Mouse (Mus musculus) heart, embryonic 11.5 days (tissue): Measurements from ENCODE around the gene Ankrd35. TPM values are rescaled to one million over a fixed set of nuclear protein-coding genes. Genes with fewer than 3 reads are reported as not detected.
A peak's percentile ranks its signal among the peaks of the same experiment; 100 is the strongest.

ENCODE experiments used
- ATAC-seq: fragments of 200-750 bp; cut with Nextera tagmentation; replicated peaks from 2 replicates; pipeline ENCODE4 v1.8.0; 2017; ENCODE audit warnings: moderate library complexity; ENCODE audit not compliant: insufficient number of reproducible peaks, low FRiP score, low TSS enrichment
- H3K27ac ChIP-seq: fragments of 300-500 bp; sonication (generic); 2 replicates; pipeline ENCODE4 v1.5.1; 2014; ENCODE audit warnings: mild to moderate bottlenecking, low read depth, low read length
- H3K27me3 ChIP-seq: fragments of 300-500 bp; sonication (generic); 2 replicates; pipeline ENCODE4 v1.6.1; 2014; ENCODE audit warnings: mild to moderate bottlenecking, low read length, mixed read lengths; ENCODE audit not compliant: control insufficient read depth, insufficient read depth
- H3K36me3 ChIP-seq: fragments of 300-500 bp; sonication (generic); 2 replicates; pipeline ENCODE4 v1.6.1; 2014; ENCODE audit warnings: mild to moderate bottlenecking, low read length, moderate library complexity, mixed read lengths; ENCODE audit not compliant: control insufficient read depth, insufficient read depth
- H3K4me1 ChIP-seq: fragments of 300-500 bp; sonication (generic); 2 replicates; pipeline ENCODE4 v1.6.1; 2014; ENCODE audit warnings: low read length; ENCODE audit not compliant: control insufficient read depth, insufficient read depth
- H3K4me2 ChIP-seq: fragments of 300-500 bp; sonication (generic); 2 replicates; pipeline ENCODE4 v1.6.1; 2014; ENCODE audit warnings: mild to moderate bottlenecking, moderate library complexity
- H3K4me3 ChIP-seq: fragments of 300-500 bp; sonication (generic); 2 replicates; pipeline ENCODE4 v1.5.1; 2014; ENCODE audit warnings: low read depth, low read length
- H3K9ac ChIP-seq: fragments of 300-500 bp; sonication (generic); 2 replicates; pipeline ENCODE4 v1.6.1; 2014; ENCODE audit warnings: mild to moderate bottlenecking, low read depth, low read length, moderate library complexity
- H3K9me3 ChIP-seq: fragments of 300-500 bp; sonication (generic); replicated peaks from 2 replicates; pipeline ENCODE4 v1.6.1; 2016; ENCODE audit warnings: low read length; ENCODE audit not compliant: control insufficient read depth
- WGBS: fragments of 180-500 bp; shearing (Covaris S2); extraction: QIAGEN DNeasy Blood & Tissue Kit; methylation state at CpG from one replicate; pipeline ENCODE4 v1.1.7; 2014; ENCODE audit not compliant: insufficient replicate concordance; 5-methylcytosine and 5-hydroxymethylcytosine counted together
- polyA plus RNA-seq: library from polyadenylated mRNA; unstranded; fragments of >200 nt; fragmentation: Nextera tagmentation; extraction: Ambion mirVana; gene quantifications from 2 replicates; pipeline ENCODE4 v1.2.1, GENCODE M21; 2014

The Ankrd35 gene
- polyA plus RNA-seq, 1 experiment from 2014 or later, result 0.33 TPM

DNA sequence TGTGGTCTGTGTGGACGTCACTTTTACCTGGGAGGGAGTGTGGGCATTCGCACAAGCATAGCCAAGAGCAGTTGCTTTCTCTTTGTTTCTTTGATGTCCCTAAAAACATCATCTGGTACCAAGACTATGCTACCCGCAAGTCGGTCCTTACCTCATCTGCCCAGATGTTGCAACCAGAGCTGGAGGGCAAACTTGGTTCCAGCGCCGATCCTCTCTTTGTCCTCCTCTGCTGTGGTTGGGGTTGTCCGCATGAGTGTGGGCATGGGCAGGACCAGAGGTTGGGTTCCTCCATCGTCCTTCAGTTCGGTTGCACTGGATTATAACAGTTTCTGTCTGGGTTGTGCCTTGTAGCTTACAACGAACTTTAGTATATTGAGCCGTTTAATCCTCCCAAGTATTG lies 36.3 kb downstream of the Ankrd35 start:
- Histone ChIP-seq H3K9ac (no peak overlapping the region), H3K27ac (no peak overlapping the region), H3K36me3 (peaks cover 36% of the 10 kb centered on the region), H3K4me2 (no peak overlapping the region), H3K4me3 (no peak overlapping the region), H3K9me3 (no peaks in the 10 kb centered on the region), H3K27me3 (peaks cover 3% of the 10 kb centered on the region; the same call in 1 of the 2 replicates), H3K4me1 (peaks cover 6% of the 10 kb centered on the region; the same call in 1 of the 2 replicates)
- WGBS, result 92% methylated on average over 11 of the region's 11 CpGs
- no peak for ATAC-seq

DNA sequence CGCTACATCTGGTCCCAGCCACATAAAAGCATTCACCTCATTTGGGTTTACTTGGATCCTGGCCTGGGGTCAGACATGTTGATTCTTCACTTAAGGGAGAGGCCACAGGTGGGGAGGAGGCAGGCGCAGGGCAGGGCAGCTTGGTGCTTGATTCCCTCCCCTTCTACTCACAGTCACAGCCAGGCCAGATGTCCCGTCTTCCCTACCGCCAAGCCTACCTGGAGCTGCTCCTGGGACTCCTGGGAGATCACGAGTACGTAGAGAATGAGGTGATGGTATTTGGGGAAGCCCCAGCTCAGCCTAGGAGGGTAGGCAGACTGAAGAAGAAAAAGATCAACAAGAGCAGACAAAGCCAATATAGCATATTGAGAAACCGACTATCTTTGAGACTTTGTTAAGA lies 37.1 kb downstream of the Ankrd35 start:
- Histone ChIP-seq H3K36me3 (peaks cover 31% of the 10 kb centered on the region), H3K27ac (no peak overlapping the region)
- no peak for ATAC-seq

GRCm38 (mm10) chr3:96707903-96708683 lies 38.2 kb downstream of the Ankrd35 start, which contains the start of gene Nudt17:
Nudt17 (minus strand) TSS chr3:96708562.
- Histone ChIP-seq H3K4me3 (peak within 1 kb of the TSS; percentile 54), H3K9ac (peak within 1 kb of the TSS; percentile 80), H3K27ac (no peak within 1 kb of the TSS), H3K4me1 (peaks cover 6% of the 10 kb centered on the region; the same call in 1 of the 2 replicates), H3K27me3 (peaks cover 3% of the 10 kb centered on the region; the same call in 1 of the 2 replicates), H3K9me3 (no peaks in the 10 kb centered on the region), H3K36me3 (peaks cover 37% of the 10 kb centered on the region), H3K4me2 (peak within 1 kb of the TSS; percentile 97)
- WGBS, result 4% methylated on average over 42 of the region's 42 CpGs
- peak; percentile 60 for ATAC-seq

More for the DNA sequence above, 37.1 kb downstream of the Ankrd35 start:
- Histone ChIP-seq H3K9me3 (no peaks in the 10 kb centered on the region), H3K4me2 (no peak overlapping the region; the same call in 1 of the 2 replicates), H3K9ac (no peak overlapping the region), H3K4me3 (no peak overlapping the region), H3K4me1 (peaks cover 6% of the 10 kb centered on the region; the same call in 1 of the 2 replicates), H3K27me3 (peaks cover 3% of the 10 kb centered on the region; the same call in 1 of the 2 replicates)
- WGBS, result 66% methylated on average over 7 of the region's 7 CpGs

DNA sequence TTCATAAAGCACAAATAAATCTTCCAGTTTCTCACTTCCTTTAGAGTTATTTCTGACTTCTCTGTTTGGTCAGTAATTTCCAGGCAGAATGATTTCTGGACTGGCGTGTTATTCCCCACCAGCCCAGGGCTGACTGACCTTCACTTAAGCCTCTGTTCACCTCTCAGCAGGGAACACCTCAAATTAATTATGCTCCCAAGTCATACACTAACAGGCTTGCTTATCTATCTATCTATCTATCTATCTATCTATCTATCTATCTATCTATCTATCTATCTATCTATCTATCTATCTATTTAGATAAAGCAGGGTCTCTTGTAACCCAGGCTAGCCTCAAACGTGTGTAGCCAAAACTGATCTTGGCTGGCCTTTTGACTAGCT lies 38.7 kb downstream of the Ankrd35 start:
- peaks cover 3% of the 10 kb centered on the region; the same call in 1 of the 2 replicates for H3K27me3 ChIP-seq
- WGBS, result 50% methylated on average over 2 of the region's 2 CpGs
- no peak overlapping the region for H3K9ac ChIP-seq
- peak overlapping the region; percentile 97 for H3K4me2 ChIP-seq
- peaks cover 6% of the 10 kb centered on the region; the same call in 1 of the 2 replicates for H3K4me1 ChIP-seq
- H3K36me3 ChIP-seq, result peaks cover 35% of the 10 kb centered on the region
- H3K4me3 ChIP-seq, result no peak overlapping the region
- no peak overlapping the region for H3K27ac ChIP-seq
- no peak for ATAC-seq
- H3K9me3 ChIP-seq, result no peaks in the 10 kb centered on the region

- Histone ChIP-seq H3K4me1 (no peaks in the 10 kb centered on the region), H3K27me3 (no peaks in the 10 kb centered on the region), H3K9ac (no peak overlapping the region), H3K9me3 (no peaks in the 10 kb centered on the region), H3K4me3 (no peak overlapping the region), H3K4me2 (no peak overlapping the region), H3K36me3 (peaks cover 40% of the 10 kb centered on the region), H3K27ac (no peak overlapping the region)
- WGBS, result 83% methylated on average over 5 of the region's 5 CpGs
- ATAC-seq, result no peak
These were observed 44.4 kb downstream of the Ankrd35 start for GRCm38 (mm10) chr3:96714286-96714685.

DNA sequence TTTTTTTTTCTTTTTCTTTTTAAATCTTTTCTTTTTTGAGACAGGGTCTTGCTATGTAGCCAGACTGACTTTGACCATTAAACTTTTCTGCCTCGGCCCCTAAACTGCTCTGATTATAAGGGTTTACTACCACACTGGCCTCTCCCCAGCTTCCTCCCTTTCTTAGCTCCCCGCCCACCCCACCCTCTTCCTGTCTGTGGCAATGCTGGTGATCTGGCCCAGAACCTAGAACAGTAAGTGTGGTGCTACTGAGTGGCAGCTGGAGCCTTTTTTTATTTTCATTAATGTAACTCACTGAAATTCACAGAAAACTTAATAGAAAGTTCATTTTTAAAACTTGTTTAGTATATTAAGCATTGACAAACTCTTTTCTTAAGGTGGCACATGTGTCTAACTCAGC lies 45.9 kb downstream of the Ankrd35 start:
- 61% methylated on average over 2 of the region's 2 CpGs for WGBS
- Histone ChIP-seq H3K4me1 (no peaks in the 10 kb centered on the region), H3K27ac (no peak overlapping the region), H3K4me3 (no peak overlapping the region), H3K36me3 (peaks cover 34% of the 10 kb centered on the region), H3K9ac (no peak overlapping the region), H3K9me3 (no peaks in the 10 kb centered on the region), H3K4me2 (no peak overlapping the region), H3K27me3 (no peaks in the 10 kb centered on the region)
- ATAC-seq, result no peak

- H3K27ac ChIP-seq, result no peak overlapping the region
- H3K9ac ChIP-seq, result no peak overlapping the region
- no peak for ATAC-seq
- H3K4me3 ChIP-seq, result no peak overlapping the region
- no peaks in the 10 kb centered on the region for H3K27me3 ChIP-seq
- no peaks in the 10 kb centered on the region for H3K4me1 ChIP-seq
- H3K36me3 ChIP-seq, result peaks cover 18% of the 10 kb centered on the region
- no peaks in the 10 kb centered on the region for H3K9me3 ChIP-seq
- no peak overlapping the region for H3K4me2 ChIP-seq
- 42% methylated on average over 14 of the region's 14 CpGs for WGBS
These were observed 49.2 kb downstream of the Ankrd35 start for GRCm38 (mm10) chr3:96719173-96719572.

DNA sequence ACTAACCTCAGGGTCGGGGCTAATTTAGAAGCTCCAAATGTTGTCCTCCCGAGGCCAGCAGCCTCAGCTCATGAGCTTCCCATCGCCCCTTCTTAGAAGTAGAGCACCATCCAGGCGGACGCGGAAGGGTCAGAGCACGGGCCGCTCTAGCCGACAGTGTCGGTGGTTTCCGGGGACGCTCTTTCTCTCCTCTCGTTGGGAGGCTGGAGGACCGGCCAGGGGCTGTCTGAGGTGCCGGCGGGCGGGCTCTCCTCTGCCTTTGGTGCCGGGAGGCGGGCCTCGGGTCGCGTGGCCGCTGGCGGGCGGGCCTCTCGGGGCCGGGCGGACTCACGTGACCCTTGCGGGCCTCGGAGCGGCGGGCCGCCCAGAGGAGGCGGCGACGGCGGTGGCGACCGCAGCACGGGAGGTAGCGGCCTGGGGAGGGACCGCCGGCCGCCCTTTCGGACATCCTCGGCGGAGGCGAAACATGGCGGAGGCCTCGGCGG lies 57.5 kb downstream of the Ankrd35 start, which contains the start of the genes Polr3c and Rnf115:
Gene Polr3c (minus strand): TSS at position 286 of the 485 bp plus-strand sequence.
Gene Rnf115 (plus strand): TSS at position 322 of the 485 bp plus-strand sequence.
- Histone ChIP-seq H3K27me3 (no peaks in the 10 kb centered on the region), H3K9me3 (no peaks in the 10 kb centered on the region), H3K9ac (peak within 1 kb of the TSS; percentile 92), H3K4me3 (peak within 1 kb of the TSS; percentile 92), H3K4me2 (peak within 1 kb of the TSS; percentile 76), H3K4me1 (peaks cover 25% of the 10 kb centered on the region), H3K36me3 (no peaks in the 10 kb centered on the region; the same call in 1 of the 2 replicates), H3K27ac (peak within 1 kb of the TSS; percentile 78)
- under 1% methylated on average over 52 of the region's 52 CpGs for WGBS
- peak; percentile 95 for ATAC-seq
